Mouse (Mus musculus) liver, embryonic 11.5 days (tissue): Measurements from ENCODE around the gene Olfr27. TPM values are rescaled to one million over a fixed set of nuclear protein-coding genes. Genes with fewer than 3 reads are reported as not detected.

Source experiments
- ATAC-seq: fragments of 200-750 bp; cut with Nextera tagmentation; replicated peaks from 2 replicates; pipeline ENCODE4 v1.8.0; 2017; ENCODE audit warnings: moderate number of reproducible peaks, mild to moderate bottlenecking, moderate TSS enrichment, moderate library complexity; ENCODE audit not compliant: low FRiP score
- DNase-seq: peaks from one replicate; pipeline ENCODE4 v3.0.0-alpha.2; 2017; ENCODE audit warnings: low spot score
- H3K27ac ChIP-seq: fragments of 300-500 bp; sonication (generic); 2 replicates; pipeline ENCODE4 v1.5.1; 2014; ENCODE audit warnings: mild to moderate bottlenecking, low read depth, low read length, control low read depth
- H3K27me3 ChIP-seq: fragments of 300-500 bp; sonication (generic); replicated peaks from 2 replicates; pipeline ENCODE4 v1.6.1; 2014; ENCODE audit warnings: low read length, mixed read lengths; ENCODE audit not compliant: control insufficient read depth, insufficient read depth
- H3K36me3 ChIP-seq: fragments of 300-500 bp; sonication (generic); 2 replicates; pipeline ENCODE4 v1.6.1; 2014; ENCODE audit warnings: mild to moderate bottlenecking, low read length, moderate library complexity, mixed read lengths; ENCODE audit not compliant: control insufficient read depth, insufficient read depth
- H3K4me1 ChIP-seq: fragments of 300-500 bp; sonication (generic); replicated peaks from 2 replicates; pipeline ENCODE4 v1.6.1; 2014; ENCODE audit warnings: low read length, mixed read lengths; ENCODE audit not compliant: control insufficient read depth, insufficient read depth
- H3K4me2 ChIP-seq: fragments of 300-500 bp; sonication (generic); 2 replicates; pipeline ENCODE4 v1.6.1; 2014; ENCODE audit warnings: mild to moderate bottlenecking, control low read depth, moderate library complexity
- H3K4me3 ChIP-seq: fragments of 300-500 bp; sonication (generic); 2 replicates; pipeline ENCODE4 v1.5.1; 2014; ENCODE audit warnings: low read depth, low read length, control low read depth
- H3K9ac ChIP-seq: fragments of 300-500 bp; sonication (generic); 2 replicates; pipeline ENCODE4 v1.6.1; 2014; ENCODE audit warnings: low read depth, low read length, control low read depth
- H3K9me3 ChIP-seq: fragments of 300-500 bp; sonication (generic); 2 replicates; pipeline ENCODE4 v1.6.1; 2016; ENCODE audit warnings: low read length, inconsistent platforms, mixed read lengths; ENCODE audit not compliant: control insufficient read depth
- WGBS: fragments of 180-500 bp; shearing (Covaris S2); extraction: QIAGEN DNeasy Blood & Tissue Kit; methylation state at CpG from one replicate; pipeline ENCODE4 v1.1.7; 2014; 5-methylcytosine and 5-hydroxymethylcytosine counted together
- polyA plus RNA-seq: library from polyadenylated mRNA; unstranded; fragments of >200 nt; fragmentation: Nextera tagmentation; extraction: Ambion mirVana; gene quantifications from 2 replicates; pipeline ENCODE4 v1.2.1, GENCODE M21; 2014

Olfr27 gene
- not detected in 2 replicates for polyA plus RNA-seq

DNA sequence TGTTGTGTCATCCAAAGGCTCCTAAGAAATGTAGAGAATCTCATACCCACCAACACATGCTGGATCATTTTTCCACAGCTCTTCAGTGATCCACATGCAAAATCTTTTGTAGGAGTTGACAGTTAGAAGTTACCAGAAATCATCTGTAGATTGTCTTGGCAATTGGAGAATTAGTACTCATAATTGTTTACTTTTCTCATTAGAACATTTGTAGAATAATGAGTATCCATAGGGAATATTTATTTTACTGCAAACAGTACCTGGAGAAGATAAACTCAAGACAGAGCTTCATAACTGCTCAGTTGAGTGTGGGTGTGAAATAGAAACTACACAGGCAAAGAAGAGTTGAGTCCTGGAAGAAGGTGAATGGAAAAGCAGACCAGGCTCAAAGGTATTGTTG lies at the start of gene Olfr27:
TSS of gene Olfr27 (plus strand) at position 301 of the 400 bp plus-strand sequence.
- no peak within 1 kb of the TSS for H3K27ac ChIP-seq
- ATAC-seq: no peak
- H3K4me1 ChIP-seq: no peaks in the 10 kb centered on the region
- DNase-seq: no peak
- H3K27me3 ChIP-seq: no peaks in the 10 kb centered on the region
- no peak within 1 kb of the TSS for H3K9ac ChIP-seq
- no peak within 1 kb of the TSS for H3K4me2 ChIP-seq
- H3K9me3 ChIP-seq: no peaks in the 10 kb centered on the region
- H3K36me3 ChIP-seq: no peaks in the 10 kb centered on the region
- H3K4me3 ChIP-seq: no peak within 1 kb of the TSS

DNA sequence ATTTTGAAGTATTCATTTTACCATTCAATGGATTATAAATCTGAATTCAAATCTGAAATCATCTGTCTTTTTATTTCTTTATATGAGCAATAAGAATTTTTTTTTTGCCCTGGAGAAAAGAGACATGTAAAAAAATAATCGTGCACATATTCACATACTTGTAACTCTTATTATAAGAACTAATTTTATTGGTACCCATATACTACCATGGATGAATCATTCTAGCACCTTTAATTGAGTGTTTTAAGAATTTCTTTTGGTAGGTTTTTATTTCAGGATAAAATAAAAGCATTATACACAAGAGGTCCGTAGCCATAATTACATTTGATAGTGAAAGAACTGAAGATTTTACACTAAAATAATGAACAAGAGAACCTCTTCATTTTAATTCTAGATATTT lies 49.1 kb upstream of the Olfr27 start, which contains the start of gene Olfr938:
TSS of gene Olfr938 (minus strand) at position 101 of the 400 bp plus-strand sequence.
- Histone ChIP-seq H3K27ac (no peak within 1 kb of the TSS), H3K36me3 (no peaks in the 10 kb centered on the region), H3K4me2 (no peak within 1 kb of the TSS), H3K27me3 (no peaks in the 10 kb centered on the region), H3K4me3 (no peak within 1 kb of the TSS), H3K9me3 (no peaks in the 10 kb centered on the region), H3K9ac (no peak within 1 kb of the TSS), H3K4me1 (no peaks in the 10 kb centered on the region)
- 85% methylated on average over 2 of the region's 2 CpGs for WGBS
- ATAC-seq (no peak), DNase-seq (no peak)

DNA sequence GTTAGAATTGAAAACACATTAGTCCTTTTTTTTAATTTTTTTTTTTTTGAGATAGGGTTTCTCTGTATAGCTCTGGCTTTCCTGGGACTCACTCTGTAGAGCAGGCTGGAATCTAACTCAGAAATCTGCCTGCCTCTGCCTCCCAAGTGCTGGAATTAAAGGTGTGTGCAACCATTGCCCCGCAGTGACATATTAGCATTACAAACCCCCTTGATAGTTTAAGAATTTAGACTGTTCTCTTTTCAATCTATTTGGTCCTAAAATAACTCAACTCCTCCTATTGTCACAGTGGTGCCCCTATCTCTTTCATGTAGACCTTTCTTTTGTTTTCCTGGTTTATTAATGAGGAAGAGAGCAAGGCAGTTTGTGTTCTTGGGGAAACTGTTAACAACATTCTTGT lies 605 bp upstream of the Olfr27 start:
- Histone ChIP-seq H3K4me1 (no peaks in the 10 kb centered on the region), H3K9ac (no peak overlapping the region), H3K27ac (no peak overlapping the region), H3K4me2 (no peak overlapping the region), H3K9me3 (no peaks in the 10 kb centered on the region), H3K36me3 (no peaks in the 10 kb centered on the region), H3K4me3 (no peak overlapping the region), H3K27me3 (no peaks in the 10 kb centered on the region)
- DNase-seq (no peak), ATAC-seq (no peak)
- WGBS: 68% methylated on average over 1 of the region's 1 CpGs

DNA sequence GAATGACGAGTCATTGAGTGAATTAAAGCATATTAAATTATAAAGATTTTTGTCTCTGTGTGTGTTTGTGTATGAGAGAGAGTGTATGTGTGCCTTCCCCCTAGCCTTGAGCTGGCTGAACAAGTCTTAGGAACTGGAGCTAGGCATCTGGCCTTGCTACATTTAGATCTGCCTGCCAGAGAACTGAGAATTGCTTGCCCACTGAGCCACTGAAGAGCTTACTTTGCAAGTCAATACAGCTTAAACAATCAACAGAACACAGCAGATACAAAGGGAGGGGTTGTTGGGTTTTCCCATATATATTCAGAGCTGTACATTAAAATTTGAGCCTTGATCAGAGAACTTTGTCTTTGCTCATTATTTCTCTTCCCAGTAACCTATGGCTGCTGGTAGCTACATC lies 24.5 kb downstream of the Olfr27 start:
- no peaks in the 10 kb centered on the region for H3K4me1 ChIP-seq
- no peaks in the 10 kb centered on the region for H3K36me3 ChIP-seq
- H3K27me3 ChIP-seq: no peaks in the 10 kb centered on the region
- no peaks in the 10 kb centered on the region for H3K9me3 ChIP-seq
- WGBS: 57% methylated on average over 1 of the region's 1 CpGs
- no peak overlapping the region for H3K27ac ChIP-seq
- no peak overlapping the region for H3K4me3 ChIP-seq
- ATAC-seq (no peak), DNase-seq (no peak)
- no peak overlapping the region for H3K9ac ChIP-seq
- H3K4me2 ChIP-seq: no peak overlapping the region

DNA sequence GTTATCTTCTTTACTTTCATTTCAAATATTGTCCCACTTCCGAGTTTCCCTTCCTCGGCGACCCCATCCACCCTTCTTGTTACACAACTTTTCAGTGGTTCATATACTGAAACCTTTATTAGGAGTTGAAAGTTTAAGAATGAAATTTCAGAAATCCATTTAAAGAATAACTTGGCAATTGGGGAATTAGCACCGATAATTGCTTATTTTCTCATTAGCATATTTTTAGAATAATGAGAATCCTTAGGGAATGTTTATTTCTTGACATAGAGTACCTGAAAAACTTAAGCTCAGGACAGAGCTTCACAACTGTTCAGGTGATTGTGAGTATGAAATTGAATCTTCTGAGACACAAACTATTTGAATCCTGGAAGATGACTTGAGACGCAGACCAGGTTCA lies 38.1 kb downstream of the Olfr27 start, which contains the start of gene Olfr943:
TSS of gene Olfr943 (plus strand) at position 301 of the 400 bp plus-strand sequence.
- ATAC-seq (no peak), DNase-seq (no peak)
- H3K9me3 ChIP-seq: no peaks in the 10 kb centered on the region; the same call in 1 of the 2 replicates
- H3K9ac ChIP-seq: no peak within 1 kb of the TSS
- WGBS: 86% methylated on average over 5 of the region's 5 CpGs
- no peak within 1 kb of the TSS for H3K4me2 ChIP-seq
- H3K27ac ChIP-seq: no peak within 1 kb of the TSS
- H3K27me3 ChIP-seq: no peaks in the 10 kb centered on the region
- no peaks in the 10 kb centered on the region for H3K4me1 ChIP-seq
- H3K4me3 ChIP-seq: no peak within 1 kb of the TSS
- H3K36me3 ChIP-seq: no peaks in the 10 kb centered on the region

Other genes with a start within 250 kb of the Olfr27 start
- not detected in 2 replicates for gene Olfr930, start 198.3 kb upstream of the Olfr27 start, polyA plus RNA-seq
- not detected in 2 replicates for gene Olfr933, start 155.8 kb upstream of the Olfr27 start, polyA plus RNA-seq
- not detected in 2 replicates for gene Olfr934, start 139.8 kb upstream of the Olfr27 start, polyA plus RNA-seq
- gene Olfr935, start 128.4 kb upstream of the Olfr27 start, polyA plus RNA-seq: not detected in 2 replicates
- gene Olfr146, start 104.8 kb upstream of the Olfr27 start, polyA plus RNA-seq: not detected in 2 replicates
- not detected in 2 replicates for gene Olfr937, start 63.2 kb upstream of the Olfr27 start, polyA plus RNA-seq
- gene Olfr938, start 49.2 kb upstream of the Olfr27 start, polyA plus RNA-seq: not detected in 2 replicates
- gene Olfr943, start 38.2 kb downstream of the Olfr27 start, polyA plus RNA-seq: not detected in 2 replicates
- gene Olfr944, start 73.8 kb downstream of the Olfr27 start, polyA plus RNA-seq: not detected in 2 replicates
- not detected in 2 replicates for gene Olfr1537, start 121.9 kb downstream of the Olfr27 start, polyA plus RNA-seq
- gene Olfr945, start 148.7 kb downstream of the Olfr27 start, polyA plus RNA-seq: not detected in 2 replicates
- not detected in 2 replicates for gene Olfr948, start 197.9 kb downstream of the Olfr27 start, polyA plus RNA-seq